Mouse (Mus musculus) cerebellum, postnatal 25 days (tissue): ENCODE measurements around the gene Lpar5.
"Not testable (repeated sequence)": the region's sequence is repeated elsewhere in the genome, so short reads cannot be mapped to it uniquely, and the experiment has no call there.

Experiments
- DNase-seq, 2 experiments: peaks; one replicate each; pipeline ENCODE4 v3.0.0; 2021; ENCODE audit warnings: mixed read lengths in 2 of 2

Lpar5 gene

DNA sequence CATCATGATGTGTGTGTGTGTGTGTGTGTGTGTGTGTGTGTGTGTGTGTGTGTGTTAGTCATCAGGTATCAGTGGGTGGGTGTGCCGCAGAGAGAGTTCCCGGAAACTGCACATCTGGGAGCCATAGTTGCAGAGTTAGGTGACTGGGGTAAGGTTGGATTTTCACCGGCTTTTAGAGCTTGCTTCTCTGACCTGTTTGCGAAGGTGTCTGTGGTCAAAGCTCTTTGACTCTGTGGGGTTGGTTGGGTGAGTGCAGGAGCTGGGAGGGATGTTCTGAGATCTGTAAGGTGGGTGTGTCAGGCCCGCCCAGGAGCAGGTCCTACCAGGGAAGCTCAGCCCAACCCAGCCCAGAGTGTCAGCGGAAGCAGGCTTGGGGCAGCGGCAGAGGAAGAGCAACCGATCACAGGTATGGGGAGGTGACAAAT, at the start of gene Lpar5:
TSS of gene Lpar5 (plus strand) at position 350 of the 425 bp plus-strand sequence.
- no peak for DNase-seq

DNA sequence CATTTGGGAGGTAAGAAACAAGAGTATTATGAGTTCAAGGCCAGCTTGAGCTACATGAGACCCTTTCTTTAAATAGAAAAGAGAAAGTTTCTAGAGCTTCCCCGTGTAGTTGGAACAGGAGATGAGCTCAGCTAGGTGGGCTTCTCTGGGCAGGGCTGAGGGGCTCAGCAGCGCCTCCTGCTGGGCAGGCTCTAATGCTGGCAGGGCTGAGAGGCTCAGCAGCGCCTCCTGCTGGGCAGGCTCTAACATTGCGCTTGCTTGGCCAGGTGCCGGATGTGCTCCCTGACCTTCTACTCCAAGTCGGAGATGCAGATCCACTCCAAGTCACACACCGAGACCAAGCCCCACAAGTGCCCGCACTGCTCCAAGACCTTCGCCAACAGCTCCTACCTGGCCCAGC, 37.2 kb upstream of the Lpar5 start:
- DNase-seq: peak; percentile 52 to 73

DNA sequence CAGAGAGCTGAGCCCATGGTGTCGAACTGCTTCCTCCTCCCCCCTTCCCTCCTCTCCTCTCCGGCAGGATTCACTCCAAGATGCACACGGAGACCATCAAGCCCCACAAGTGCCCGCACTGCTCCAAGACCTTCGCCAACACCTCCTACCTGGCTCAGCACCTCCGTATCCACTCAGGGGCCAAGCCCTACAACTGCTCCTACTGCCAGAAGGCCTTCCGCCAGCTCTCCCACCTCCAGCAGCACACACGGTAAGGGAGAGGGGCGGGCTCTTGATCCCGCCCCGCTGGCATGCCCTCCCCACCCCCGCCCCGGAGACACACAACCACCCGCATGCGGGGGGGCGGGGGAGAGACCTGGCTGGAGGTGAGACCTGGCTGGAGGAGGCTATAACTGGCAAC, 36.1 kb upstream of the Lpar5 start:
- no peak for DNase-seq

DNA sequence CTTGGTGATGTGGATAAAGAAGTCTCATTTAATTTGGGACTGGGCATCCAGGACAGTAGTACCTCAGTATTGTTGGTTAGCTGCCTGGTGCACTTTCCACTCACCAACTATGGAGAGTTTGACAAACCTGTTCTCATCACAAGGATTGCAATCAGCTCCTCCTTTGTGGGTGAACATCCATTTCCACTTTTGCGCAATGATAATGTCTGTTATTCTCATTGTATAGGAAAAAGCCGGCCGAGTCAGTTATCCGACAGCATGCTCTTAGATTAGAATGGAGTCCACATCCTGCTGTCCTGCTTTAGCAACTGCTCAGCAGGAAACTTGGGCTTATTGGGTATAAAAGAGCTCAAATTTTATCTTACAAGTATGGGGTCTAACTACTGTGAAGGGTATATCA, 29.1 kb upstream of the Lpar5 start:
- no peak for DNase-seq

DNA sequence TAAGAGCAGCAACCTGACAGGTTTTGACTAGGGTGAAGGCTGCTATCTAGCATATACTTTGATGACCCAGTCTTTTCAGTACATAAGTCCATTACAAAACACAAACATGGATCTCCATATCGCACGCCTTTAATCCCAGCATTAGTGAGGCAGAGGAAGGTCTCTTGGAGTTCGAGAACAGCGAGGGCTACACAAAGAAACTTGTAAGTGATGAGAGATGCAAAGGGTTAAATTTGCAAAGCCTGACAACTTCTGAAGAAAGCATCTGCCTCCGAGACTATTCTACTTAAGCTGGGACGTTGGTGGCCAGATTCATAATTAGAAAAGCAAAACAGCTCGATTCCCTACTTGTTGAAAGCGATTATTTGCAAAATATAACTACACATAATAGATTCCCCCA, 28.6 kb upstream of the Lpar5 start:
- no peak for DNase-seq

DNA sequence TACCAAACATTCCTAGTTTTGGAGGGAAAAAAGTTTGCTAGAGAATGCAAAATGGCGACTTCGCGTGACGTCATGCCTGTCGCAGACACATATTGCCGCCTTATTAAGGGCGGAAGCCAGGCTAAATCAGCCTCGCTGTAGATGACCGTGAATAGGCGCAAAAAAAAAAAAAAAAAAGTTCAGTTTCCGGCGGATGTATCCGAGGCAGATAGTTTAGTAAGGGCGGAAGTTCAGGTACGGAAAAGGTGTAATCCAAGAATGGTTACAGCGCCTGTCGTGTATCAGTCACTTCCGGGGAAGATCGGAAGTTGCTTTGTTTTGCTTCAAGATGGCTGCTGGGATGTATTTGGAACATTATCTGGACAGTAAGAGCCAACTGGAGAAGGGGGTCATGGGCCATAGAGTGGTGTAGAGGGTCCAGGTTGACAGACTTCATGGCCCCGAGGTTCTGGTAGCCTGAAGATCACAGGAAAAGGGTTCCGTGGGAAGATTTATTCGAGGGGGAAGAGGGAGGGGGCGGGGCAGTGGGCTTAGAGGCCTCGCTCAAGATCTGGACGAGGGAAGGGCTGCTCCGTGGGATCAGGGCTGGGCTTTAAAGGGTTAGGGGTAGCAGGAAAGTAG, 28.1 kb upstream of the Lpar5 start, which contains the start of gene Ing4:
TSS of gene Ing4 (plus strand) at position 228 of the 621 bp plus-strand sequence.
- DNase-seq: peak; percentile 88 to 94

DNA sequence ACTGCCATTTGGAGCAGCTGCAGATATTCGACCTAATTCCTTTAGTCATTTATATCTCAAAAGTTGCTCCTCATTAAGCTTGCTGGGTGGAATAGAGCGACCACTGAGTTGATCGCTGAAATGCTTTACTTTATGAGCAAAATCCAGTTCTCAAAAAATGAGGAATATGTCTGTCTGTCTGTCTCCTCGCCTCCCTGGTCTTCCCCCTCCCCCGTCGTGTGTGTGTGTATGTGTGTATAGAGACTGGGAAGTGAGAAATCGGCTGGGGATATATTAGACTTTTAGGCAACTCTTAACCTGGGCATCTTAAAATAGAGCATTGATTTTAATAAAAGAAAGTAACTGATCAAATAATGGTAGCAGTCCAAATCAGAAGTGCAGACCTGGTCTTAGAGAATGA, 27.5 kb upstream of the Lpar5 start:
- DNase-seq: no peak

DNA sequence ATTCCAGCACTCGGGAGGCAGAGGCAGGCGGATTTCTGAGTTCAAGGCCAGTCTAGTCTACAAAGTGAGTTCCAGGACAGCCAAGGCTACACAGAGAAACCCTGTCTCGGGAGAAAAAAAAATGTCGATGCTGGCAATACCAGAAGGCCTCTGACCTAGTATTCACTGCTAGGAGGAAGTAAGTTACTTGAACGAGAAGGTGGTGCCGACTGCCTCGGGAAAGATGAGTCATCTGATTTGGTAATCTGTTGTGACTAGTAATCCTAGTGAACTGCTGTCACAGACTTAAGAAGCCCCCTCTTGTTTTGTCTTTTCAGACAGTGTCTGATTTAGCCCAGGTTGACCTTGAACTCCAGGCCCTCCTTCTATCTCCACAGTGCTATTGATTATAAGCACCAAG, 26.7 kb upstream of the Lpar5 start:
- DNase-seq: no peak

DNA sequence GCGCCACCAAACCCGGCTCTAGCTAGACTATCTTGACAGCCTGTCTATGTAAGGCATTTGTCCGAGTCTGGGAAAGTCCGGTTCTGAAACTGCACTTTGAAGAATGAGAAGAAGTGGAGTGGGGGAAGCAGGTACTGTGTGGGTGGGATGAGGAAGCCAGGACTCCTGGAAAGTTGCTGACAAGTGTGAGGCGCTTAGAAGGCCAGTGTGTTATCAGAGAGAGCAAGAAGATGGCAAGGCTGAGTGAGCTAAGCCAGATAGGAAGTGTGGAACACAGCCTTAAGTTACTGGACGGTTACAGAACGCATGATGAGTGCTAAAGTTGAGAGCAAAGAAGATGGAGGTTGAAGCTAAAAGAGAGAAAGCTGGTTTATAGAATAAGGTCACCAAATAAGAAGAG, 25.6 kb upstream of the Lpar5 start:
- no peak for DNase-seq

DNA sequence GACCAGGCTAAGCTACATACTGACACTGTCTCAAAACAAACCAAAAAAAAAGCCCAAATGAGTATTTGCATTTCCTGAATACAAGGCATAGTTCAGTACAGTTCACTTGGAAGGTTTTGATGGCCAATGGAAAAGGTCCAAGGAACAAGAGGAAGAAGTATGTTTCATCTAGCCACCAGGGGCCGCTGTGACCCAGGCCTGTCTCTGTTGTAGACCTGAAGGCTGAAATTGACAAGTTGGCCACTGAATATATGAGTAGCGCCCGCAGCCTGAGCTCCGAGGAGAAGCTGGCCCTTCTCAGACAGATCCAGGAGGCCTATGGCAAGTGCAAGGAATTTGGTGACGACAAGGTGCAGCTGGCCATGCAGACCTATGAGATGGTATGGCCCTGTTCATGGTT, 21.0 kb upstream of the Lpar5 start:
- DNase-seq: peak; percentile 91 to 94

DNA sequence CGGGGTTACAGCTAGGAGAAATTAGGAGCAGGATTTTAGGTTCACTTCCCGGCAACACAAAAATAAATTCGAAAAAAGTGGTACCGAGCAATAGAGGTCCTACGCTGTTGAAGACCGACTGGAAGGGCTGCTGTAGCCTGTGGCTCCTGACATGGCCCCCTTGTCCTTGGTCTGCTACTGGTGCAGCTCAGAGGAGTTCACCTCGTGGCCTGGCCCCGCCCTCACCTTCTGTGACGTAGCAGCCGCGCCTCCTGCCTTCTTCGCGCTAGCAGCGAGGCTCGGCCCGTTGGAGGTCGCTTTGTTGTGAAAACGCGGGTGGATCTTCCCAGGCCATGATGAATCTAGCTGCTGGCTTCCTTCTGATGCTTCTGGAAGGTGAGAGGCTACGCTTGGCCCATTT, 18.0 kb upstream of the Lpar5 start, which contains the start of gene Acrbp:
TSS of gene Acrbp (plus strand) at position 12 of the 400 bp plus-strand sequence.
- no peak for DNase-seq

DNA sequence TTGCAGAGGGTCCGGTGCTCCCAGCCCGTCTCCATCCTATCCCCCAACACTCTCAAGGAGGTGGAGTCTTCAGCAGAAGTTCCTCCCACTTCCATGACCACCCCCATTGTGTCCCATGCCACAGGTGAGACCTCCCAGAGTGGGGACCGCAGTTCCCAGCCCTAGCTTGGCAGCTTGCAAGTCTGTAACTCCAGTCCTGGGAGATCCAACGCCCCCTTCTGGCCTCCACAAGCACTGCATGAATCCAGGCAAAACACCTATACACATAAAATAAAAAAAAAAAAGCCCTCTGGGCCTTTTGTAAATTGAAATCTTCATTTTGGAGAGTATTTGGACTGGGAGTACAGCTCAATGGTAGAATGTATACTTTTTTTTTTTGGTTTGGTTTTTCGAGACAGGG, 16.5 kb upstream of the Lpar5 start:
- no peak for DNase-seq

DNA sequence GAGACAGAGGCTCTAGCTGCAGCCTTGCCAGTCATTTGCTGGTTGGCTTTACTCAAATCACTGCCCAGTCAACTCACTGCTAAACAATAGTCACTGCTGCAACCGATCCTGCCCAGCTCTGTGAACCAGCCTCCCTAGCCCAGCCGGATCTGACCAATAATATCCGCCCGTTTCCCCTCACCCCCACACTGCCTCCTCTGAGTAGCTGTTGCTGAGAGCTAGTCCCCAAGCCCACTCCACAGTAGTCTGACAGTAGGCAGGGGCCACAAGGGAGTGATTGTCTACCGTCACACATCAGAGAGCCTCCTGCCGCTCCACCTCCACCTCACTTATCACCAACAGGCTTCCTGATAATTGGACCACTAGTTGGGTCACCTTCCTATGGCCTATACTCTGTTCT, 6.2 kb upstream of the Lpar5 start:
- no peak for DNase-seq

DNA sequence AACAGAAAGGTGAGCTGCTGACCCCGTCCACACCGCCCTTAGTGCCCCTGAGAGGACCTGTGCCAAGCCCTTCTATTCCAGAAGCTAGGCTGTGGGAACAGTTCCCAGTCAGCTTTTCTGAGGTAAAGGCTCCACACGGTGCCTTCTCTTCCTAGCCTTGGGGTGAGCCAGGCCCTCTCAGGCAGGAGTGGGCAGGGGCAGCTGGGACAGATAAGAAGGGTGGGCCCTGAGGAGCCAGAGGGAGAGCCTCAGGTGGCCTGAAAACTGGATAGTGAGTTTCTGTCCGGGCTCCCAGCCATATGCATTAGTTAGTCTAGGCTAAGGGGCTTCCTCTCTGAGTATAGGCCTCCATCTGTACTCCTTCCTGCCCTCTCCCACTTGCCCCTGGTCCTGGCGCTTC, 5.2 kb upstream of the Lpar5 start:
- no peak for DNase-seq

DNA sequence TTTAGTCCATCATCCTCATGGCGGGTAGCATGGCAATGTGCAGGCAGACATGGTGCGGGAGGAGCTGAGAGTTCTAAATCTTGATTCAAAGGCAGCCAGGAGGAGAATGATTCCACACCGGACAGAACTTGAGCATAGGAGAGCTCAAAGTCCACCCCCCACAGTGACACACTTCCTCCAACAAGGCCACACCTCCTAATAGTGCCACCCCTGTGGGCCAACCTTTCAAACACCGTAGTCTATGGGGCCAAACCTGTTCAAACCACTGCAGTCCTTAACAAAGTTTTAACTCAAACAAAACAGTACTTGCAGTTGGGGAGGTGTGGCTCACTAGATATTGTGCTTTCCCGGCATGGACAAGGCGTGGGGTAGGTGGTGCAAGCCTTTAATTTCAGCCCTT, 3.8 kb upstream of the Lpar5 start:
- DNase-seq: no peak

DNA sequence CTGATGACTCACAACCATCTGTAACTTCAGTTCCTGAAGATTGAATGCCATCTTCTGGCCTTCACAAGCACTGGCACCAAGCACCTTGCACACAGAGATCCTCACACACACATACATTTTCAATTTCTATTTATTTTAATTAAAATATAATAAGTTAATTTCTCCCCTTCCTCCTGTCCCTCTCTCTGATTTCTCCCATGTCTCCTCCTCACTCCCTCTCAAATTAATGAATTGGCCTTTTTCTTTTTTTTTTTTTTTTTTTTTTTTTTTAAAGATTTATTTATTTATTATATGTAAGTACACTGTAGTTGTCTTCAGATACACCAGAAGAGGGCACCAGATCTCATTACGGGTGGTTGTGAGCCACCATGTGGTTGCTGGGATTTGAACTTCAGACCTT, 2.5 kb upstream of the Lpar5 start:
- not testable (repeated sequence) for DNase-seq

DNA sequence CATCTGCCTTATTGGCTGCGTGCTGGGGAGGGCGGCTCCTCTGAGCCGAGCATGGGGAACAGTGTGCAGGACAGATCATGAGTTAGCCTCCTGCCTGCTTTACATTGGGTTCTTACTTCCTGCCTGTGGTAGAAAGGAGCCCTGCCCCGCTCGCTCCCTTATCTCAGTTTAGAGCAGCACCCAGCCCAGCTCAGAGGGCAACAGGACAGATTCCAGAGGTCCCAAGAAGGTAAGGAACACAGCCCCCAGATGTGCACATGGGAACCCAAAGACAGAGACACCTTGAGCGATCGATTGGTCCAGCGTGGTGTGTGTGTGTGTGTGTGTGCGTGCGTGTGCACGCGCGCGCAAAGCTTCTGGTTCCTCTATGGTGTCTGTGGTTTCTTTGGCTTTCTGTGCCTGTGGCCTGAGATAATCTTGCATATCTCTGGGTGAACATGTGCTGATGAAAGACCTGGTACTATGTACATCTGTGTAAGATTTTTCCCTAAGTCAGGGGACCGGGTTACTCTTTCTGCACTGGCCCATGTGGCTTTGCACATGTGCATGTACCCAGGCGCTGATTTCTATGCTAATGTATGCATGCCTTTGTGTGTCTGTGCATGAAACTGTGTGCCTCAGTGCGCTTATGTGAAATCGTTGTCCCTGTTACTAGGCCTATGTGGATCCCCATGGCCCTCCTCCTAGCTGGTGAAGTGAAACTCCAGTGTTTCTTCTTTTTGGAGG, 3.6 kb downstream of the Lpar5 start:
- DNase-seq: peak in 1 of 2 experiments; percentile 42

DNA sequence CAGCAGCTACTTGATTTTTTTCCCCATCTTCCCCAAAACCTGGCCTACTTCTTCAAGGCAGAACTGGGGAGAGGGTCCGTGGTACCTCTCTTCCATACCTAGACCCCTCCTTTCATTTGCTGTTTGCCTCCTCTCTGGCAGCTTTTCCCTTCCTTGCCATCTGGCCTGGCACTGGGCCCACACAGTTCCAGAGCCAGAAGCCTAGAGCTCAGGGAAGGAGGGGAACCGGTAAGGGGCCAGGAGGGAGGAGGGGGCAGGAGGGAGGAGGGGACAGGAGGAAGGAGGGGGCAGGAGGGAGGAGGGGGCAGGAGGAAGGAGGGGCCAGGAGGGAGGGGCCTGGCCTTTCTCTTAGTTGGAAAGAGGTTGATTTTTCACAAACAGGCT, 4.2 kb downstream of the Lpar5 start:
- DNase-seq: peak; percentile 94 to 97

DNA sequence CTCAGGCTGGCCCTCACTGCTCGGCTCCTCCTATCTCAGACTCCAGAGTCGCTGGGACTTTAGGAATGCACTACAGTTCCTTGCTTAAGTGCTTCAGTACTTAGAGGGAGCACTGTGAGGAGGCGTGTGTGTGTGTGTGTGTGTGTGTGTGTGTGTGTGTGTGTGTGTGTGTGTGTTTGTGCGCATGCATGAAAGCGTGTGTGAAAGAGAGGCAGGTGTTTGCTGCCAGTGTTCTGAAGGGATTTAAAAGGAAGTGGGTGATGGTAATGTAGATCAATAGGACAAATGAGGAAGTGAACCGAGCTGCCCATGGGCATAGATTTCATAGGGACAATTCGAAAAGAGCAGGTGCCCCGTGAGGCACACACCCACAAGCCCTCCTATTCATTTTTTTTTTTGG, 6.1 kb downstream of the Lpar5 start:
- DNase-seq: no peak

DNA sequence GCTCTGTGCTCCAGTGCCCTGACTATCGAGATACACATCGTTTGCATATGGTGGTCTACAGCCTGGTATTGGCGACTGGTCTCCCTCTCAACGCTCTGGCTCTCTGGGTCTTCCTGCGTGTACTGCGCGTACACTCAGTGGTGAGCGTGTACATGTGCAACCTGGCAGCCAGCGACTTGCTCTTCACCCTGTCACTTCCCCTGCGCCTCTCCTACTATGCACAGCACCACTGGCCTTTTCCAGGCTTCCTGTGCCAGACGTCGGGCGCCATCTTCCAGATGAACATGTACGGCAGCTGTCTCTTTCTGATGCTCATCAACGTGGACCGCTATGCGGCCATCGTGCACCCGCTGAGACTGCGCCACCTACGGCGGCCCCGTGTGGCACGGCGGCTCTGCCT, 13.7 kb downstream of the Lpar5 start:
- no peak for DNase-seq

DNA sequence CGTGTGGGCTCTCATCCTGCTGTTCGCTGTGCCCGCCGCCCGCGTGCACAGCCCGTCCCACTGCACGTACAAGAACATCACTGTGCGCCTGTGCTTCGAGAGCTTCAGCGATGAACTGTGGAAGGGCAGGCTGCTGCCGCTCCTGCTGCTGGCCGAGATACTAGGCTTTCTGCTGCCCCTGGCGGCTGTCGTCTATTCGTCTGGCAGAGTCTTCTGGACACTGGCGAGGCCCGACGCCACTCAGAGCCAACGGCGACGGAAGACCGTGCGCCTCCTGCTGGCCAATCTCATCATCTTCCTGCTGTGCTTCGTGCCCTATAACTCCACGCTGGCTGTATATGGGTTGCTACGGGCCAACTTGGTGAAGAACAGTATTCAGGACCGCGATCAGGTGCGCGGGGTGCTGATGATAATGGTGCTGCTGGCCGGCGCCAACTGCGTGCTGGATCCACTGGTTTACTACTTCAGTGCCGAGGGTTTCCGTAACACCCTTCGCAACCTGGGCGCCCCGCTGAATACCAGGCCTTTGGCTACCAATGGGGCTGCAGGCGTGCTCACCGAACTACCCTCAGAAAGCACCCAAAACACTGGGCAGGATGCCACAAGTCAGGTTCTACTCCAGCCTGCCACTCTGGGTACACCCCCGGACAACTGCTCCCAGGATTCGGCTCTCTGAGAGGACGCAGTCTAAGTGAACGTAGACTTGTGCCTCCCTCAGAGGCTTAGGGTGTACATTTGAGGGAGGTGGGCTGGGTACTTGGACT, 14.3 kb downstream of the Lpar5 start:
- peak; percentile 85 to 92 for DNase-seq

DNA sequence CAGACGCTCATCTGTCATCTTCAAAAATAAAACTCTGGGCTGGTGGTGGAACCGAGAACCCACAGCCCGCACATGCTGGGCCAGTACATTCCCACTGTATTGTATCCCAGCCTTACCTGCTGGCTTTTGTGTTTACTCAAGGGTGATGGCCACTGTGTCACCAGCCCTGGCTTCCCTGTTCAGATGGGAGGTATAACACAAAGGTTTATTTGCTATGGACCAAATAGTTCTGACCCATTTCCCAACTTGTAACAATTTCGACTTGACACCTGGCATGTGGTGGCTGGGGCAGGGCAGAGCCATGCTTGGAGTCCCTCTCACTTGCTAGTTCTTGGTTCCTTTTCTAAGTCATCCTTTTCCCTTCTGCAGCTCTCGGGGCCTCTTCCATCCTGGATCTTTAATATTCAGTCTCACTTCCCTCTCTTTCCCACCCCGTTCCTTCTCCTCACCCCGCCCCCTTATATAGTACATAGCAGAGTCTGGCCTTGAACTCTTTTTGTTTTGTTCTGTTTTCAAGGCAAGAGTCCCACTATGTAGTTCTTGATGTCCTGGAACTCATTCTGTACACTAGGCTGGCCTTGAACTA, 15.2 kb downstream of the Lpar5 start:
- no peak for DNase-seq

DNA sequence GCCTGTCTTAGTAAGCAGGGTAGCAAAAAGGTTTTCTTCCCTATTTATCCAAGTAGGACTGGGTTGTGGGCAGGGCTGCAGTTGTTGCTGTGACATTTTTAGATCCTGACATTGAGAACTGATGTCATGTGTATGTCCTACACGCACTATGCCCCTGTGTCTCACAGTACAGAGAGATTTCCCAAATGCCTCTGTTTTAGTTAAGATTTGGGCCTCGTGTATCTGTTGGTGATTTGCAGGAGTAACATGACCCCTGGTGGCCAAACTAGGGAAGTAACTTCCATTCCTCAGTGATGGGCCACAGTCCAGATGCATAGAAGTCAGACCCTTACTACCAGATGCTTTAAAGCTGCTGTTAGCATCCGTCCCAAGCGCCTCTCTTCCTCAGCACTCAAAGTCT, 16.7 kb downstream of the Lpar5 start:
- DNase-seq: peak; percentile 65 to 77
